In the genomic region with DNA sequence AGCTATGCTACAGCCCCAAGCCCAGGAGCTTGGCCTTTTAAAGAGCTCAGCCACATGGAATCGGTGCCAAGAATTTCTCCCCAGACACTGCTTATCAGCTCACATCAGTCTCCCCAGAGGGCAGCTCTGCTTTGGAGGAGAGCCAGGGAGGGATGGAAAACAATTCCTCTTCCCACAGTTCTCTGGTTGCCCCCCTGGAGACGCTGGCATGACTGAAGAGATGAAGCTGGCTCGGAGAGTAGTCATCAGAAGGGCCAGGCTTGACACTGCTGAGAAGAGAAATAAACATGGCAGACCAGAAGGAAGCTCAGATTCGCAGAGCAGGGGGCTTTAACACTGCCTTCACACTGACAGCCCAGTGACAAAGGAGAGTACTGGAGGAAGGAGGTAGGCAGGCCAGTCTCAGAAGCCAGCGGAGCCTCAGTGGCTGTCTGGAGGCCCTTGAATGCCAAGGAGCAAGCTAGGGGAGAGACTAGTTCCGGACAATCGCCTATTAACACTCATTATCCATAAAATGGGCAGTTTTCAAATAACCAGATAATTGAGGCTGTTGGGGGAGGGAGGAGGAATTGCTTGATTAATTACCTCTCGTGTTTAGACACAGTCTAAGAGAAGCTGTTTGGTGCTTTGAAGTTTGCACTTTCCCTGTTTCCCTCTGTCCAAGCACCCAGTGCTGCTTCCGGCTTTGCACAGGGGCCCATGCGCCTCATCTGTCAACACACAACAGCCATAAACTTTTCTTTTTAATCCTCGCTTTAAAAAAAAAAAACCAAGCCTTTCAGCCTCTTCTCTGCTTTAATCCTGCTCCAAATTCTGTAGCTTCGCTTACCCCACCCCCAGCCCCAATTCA, we compare ENCODE assay signal across 8 mouse cellular contexts.
DNase-seq lines count a peak whose midpoint lies in the region; ATAC-seq and TF ChIP-seq lines count a peak whose summit lies in the region.

No protein-coding gene starts in this region.

- ATAC-seq in heart, embryonic 13.5 days (ENCODE audit: extremely low read depth, insufficient number of reproducible peaks, low FRiP score, low TSS enrichment) = peak; percentile 23; the same call in 1 of the 2 replicates
- ATAC-seq in forebrain, postnatal 0 days = peak; percentile 40; the same call in 1 of the 2 replicates

- 0 out of 2 replicates have a peak, but pooled peaks cover 4% of the 10 kb centered on the region for H3K27me3 ChIP-seq in heart, embryonic 13.5 days (replicated peaks)
- no peaks in the 10 kb centered on the region for H3K27me3 ChIP-seq in forebrain, postnatal 0 days (ENCODE audit: insufficient read depth, low read length)

- H3K36me3 ChIP-seq in heart, embryonic 13.5 days = no peaks in the 10 kb centered on the region
- H3K36me3 ChIP-seq in forebrain, postnatal 0 days (ENCODE audit: insufficient read depth) = no peaks in the 10 kb centered on the region

- peaks cover 9% of the 10 kb centered on the region; the same call in 1 of the 2 replicates for H3K9me3 ChIP-seq in heart, embryonic 13.5 days
- H3K9me3 ChIP-seq in forebrain, postnatal 0 days (ENCODE audit: low read length) = no peaks in the 10 kb centered on the region

- no peak for TF ChIP-seq CTCF in forebrain, postnatal 0 days (IDR thresholded peaks at IDR 0.05; ENCODE audit: low read depth)

- no peak overlapping the region for H3K4me2 ChIP-seq in heart, embryonic 13.5 days
- H3K4me2 ChIP-seq in forebrain, postnatal 0 days (ENCODE audit: low read depth) = no peak overlapping the region

- H3K4me3 ChIP-seq in heart, embryonic 13.5 days = no peak overlapping the region
- no peak overlapping the region for H3K4me3 ChIP-seq in forebrain, postnatal 0 days (ENCODE audit: low read depth, low read length)

- intact Hi-C loops in heart, postnatal 10 days (cut with DNase I) = no loop called here

- DNase-seq in heart, postnatal 10 days = no peak
- peak; percentile 59 for DNase-seq in adrenal gland, adult 8-10 months
- DNase-seq in forebrain, postnatal 0 days = peak; percentile 26
- peak; percentile 13 for DNase-seq in lung, postnatal 25 days (ENCODE audit: low spot score)
- no peak for DNase-seq in layer of hippocampus, adult 9-11 months
- DNase-seq in c-Kit-positive CD71-positive TER-119-positive erythroid progenitor cells, embryonic 14.5 days (ENCODE audit: low spot score) = no peak
- DNase-seq in layer of hippocampus, adult 9-10 months (ENCODE audit: low spot score) = no peak

- H3K27ac ChIP-seq in heart, embryonic 13.5 days (replicated peaks) = peak overlapping the region; percentile 42
- no peak overlapping the region for H3K27ac ChIP-seq in forebrain, postnatal 0 days (ENCODE audit: low read depth, low read length)

- peaks cover 12% of the 10 kb centered on the region for H3K4me1 ChIP-seq in heart, embryonic 13.5 days
- H3K4me1 ChIP-seq in forebrain, postnatal 0 days (ENCODE audit: insufficient read depth) = no peaks in the 10 kb centered on the region

- no peak overlapping the region for H3K9ac ChIP-seq in heart, embryonic 13.5 days
- no peak overlapping the region for H3K9ac ChIP-seq in forebrain, postnatal 0 days

- 37% methylated on average over 12 of the region's 12 CpGs for WGBS in heart, embryonic 13.5 days
- WGBS in forebrain, postnatal 0 days = 16% methylated on average over 12 of the region's 12 CpGs

Comparison
In these comparisons a context has a peak if more than half of its experiments do, and no peak if none do; other contexts are left out.
1. DNase-seq: peak in adrenal gland, adult 8-10 months (single experiment), forebrain, postnatal 0 days (single experiment) and lung, postnatal 25 days (single experiment); none in heart, postnatal 10 days (0 of 2), layer of hippocampus, adult 9-11 months (single experiment), c-Kit-positive CD71-positive TER-119-positive erythroid progenitor cells, embryonic 14.5 days (single experiment) and layer of hippocampus, adult 9-10 months (single experiment).